Mouse (Mus musculus) heart, adult 2 months (tissue): ENCODE results near the gene Sh3bp1. TPM values are rescaled to one million over a fixed set of nuclear protein-coding genes. Genes with fewer than 3 reads are reported as not detected.

ENCODE experiments used
- DNase-seq, 2 experiments: peaks; one replicate each; pipeline ENCODE4 v3.0.0; 2021
- H3K27ac ChIP-seq: fragments of 200-600 bp; 2 replicates; pipeline ENCODE4 v1.8.1; 2022
- H3K27me3 ChIP-seq: fragments of 200-500 bp; 2 replicates; pipeline ENCODE4 v1.6.1; 2012; ENCODE audit warnings: mild to moderate bottlenecking, low read length, inconsistent platforms, mixed read lengths; ENCODE audit not compliant: control insufficient read depth, insufficient read depth
- H3K36me3 ChIP-seq: fragments of 200-500 bp; 2 replicates; pipeline ENCODE4 v1.6.1; 2012; ENCODE audit warnings: low read length, inconsistent platforms; ENCODE audit not compliant: control insufficient read depth, insufficient read depth
- H3K4me1 ChIP-seq: fragments of 200-500 bp; 2 replicates; pipeline ENCODE4 v1.6.1; 2011; ENCODE audit warnings: low read length; ENCODE audit not compliant: control insufficient read depth, insufficient read depth
- H3K4me3 ChIP-seq: fragments of 200-600 bp; 2 replicates; pipeline ENCODE4 v1.8.1; 2022
- H3K79me2 ChIP-seq: fragments of 200-500 bp; replicated peaks from 2 replicates; pipeline ENCODE4 v1.6.1; 2012; ENCODE audit warnings: mild to moderate bottlenecking, inconsistent platforms, low read length, moderate library complexity, mixed read lengths; ENCODE audit not compliant: control insufficient read depth, insufficient read depth
- H3K9ac ChIP-seq: fragments of 200-500 bp; 2 replicates; pipeline ENCODE4 v1.6.1; 2012; ENCODE audit warnings: low read depth, mild to moderate bottlenecking, control low read depth, inconsistent platforms, low read length, mixed read lengths
- CTCF ChIP-seq: fragments of 200-600 bp; IDR thresholded peaks from 2 replicates; pipeline ENCODE4 v1.8.1; 2022; ENCODE audit warnings: antibody characterized with exemption, mild to moderate bottlenecking, moderate library complexity
- EP300 ChIP-seq: fragments of 200-500 bp; IDR thresholded peaks from 2 replicates; pipeline ENCODE4 v1.6.1; 2011; ENCODE audit warnings: low read depth, low read length, control low read depth; ENCODE audit not compliant: insufficient read depth
- POLR2A ChIP-seq: fragments of 200-500 bp; IDR thresholded peaks from 2 replicates; pipeline ENCODE4 v1.6.1; 2011; ENCODE audit warnings: mild to moderate bottlenecking, low read depth, low read length, control low read depth; ENCODE audit not compliant: insufficient read depth
- WGBS: fragments of 180-500 bp; shearing (Covaris S2); methylation state at CpG from one replicate; pipeline ENCODE4 v1.1.7; 2018; 5-methylcytosine and 5-hydroxymethylcytosine counted together
- intact Hi-C: fragments of 180-260 bp; cut with DNase I; formaldehyde crosslinking; loops from one replicate; pipeline ENCODE4 v1.15.1; 2025
- polyA plus RNA-seq: library from polyadenylated mRNA; depleted of rRNA; stranded (reverse); fragments of >200 nt; gene quantifications from 2 replicates; pipeline ENCODE4 v1.2.3, GENCODE M21; 2012
- total RNA-seq, 2 experiments: library from RNA; stranded (reverse); gene quantifications; 2 replicates each; pipeline ENCODE4 v1.2.3; 2021

Gene Sh3bp1
- total and polyA plus RNA-seq, 3 experiments, result 2.6 to 19.2 (median 3.3) TPM

DNA sequence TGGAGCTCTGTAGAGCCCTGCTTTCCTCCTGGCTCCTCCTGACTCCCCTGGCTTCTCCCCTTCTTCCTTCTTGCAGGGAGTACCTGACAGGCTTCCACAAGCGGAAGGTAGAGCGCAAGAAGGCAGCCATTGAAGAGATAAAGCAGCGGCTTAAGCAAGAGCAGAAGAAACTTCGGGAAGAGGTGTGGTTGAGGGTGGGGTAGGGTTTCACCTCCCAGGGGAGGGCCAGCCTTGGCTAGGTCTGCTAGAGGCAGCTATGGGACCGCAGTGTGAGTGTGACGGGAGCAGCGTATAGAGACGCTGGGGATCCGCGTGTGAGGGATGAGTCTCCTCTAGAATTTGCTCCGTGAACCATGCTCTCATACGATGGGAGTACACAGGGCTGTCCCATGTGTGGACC lies 36.8 kb downstream of the Sh3bp1 start:
- TF ChIP-seq EP300 (no peak), POLR2A (no peak), CTCF (no peak)
- no peak overlapping the region for H3K9ac ChIP-seq
- H3K4me3 ChIP-seq, result no peak overlapping the region
- H3K36me3 ChIP-seq, result no peaks in the 10 kb centered on the region
- H3K79me2 ChIP-seq, result no peaks in the 10 kb centered on the region
- no peaks in the 10 kb centered on the region for H3K27me3 ChIP-seq
- intact Hi-C loops, result no loop called here
- peaks cover 3% of the 10 kb centered on the region for H3K4me1 ChIP-seq
- 89% methylated on average over 12 of the region's 12 CpGs for WGBS
- no peak for DNase-seq
- no peak overlapping the region for H3K27ac ChIP-seq

- H3K27ac ChIP-seq, result no peak overlapping the region
- DNase-seq, result no peak
- no peaks in the 10 kb centered on the region for H3K79me2 ChIP-seq
- intact Hi-C loops, result no loop called here
- no peaks in the 10 kb centered on the region for H3K27me3 ChIP-seq
- peaks cover 3% of the 10 kb centered on the region for H3K4me1 ChIP-seq
- no peaks in the 10 kb centered on the region for H3K36me3 ChIP-seq
- no peak for TF ChIP-seq EP300
- TF ChIP-seq CTCF, result no peak
- no peak for TF ChIP-seq POLR2A
- WGBS, result 89% methylated on average over 10 of the region's 10 CpGs
- H3K9ac ChIP-seq, result no peak overlapping the region
- H3K4me3 ChIP-seq, result no peak overlapping the region
Measured at GRCm38 (mm10) chr15:78937311-78937710, 37.7 kb downstream of the Sh3bp1 start.

DNA sequence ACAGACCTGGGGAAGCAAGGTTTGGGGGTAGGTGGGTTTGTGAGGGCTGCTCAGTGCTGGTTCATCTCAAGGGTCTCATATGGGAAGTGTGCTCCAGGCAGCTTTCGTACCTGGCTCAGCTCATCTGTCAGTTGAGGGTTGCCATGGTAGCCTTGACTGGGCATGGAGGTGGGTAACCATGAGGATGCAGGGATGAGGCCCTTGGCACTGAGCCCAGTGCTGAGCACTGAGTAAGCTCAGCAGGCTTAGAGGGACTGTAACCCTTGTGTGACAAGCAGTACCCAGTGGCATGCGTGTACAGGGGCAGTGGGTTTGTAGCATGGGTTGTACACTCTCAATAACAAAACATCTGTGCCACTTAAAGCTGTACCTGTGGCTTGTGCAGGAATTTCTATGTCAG lies 38.4 kb downstream of the Sh3bp1 start:
- intact Hi-C loops, result no loop called here
- H3K27me3 ChIP-seq, result no peaks in the 10 kb centered on the region
- no peaks in the 10 kb centered on the region for H3K36me3 ChIP-seq
- H3K27ac ChIP-seq, result no peak overlapping the region
- DNase-seq, result no peak
- H3K79me2 ChIP-seq, result no peaks in the 10 kb centered on the region
- H3K4me1 ChIP-seq, result peaks cover 3% of the 10 kb centered on the region
- 91% methylated on average over 2 of the region's 2 CpGs for WGBS
- TF ChIP-seq POLR2A (no peak), EP300 (no peak), CTCF (no peak)
- no peak overlapping the region for H3K9ac ChIP-seq
- no peak overlapping the region for H3K4me3 ChIP-seq

DNA sequence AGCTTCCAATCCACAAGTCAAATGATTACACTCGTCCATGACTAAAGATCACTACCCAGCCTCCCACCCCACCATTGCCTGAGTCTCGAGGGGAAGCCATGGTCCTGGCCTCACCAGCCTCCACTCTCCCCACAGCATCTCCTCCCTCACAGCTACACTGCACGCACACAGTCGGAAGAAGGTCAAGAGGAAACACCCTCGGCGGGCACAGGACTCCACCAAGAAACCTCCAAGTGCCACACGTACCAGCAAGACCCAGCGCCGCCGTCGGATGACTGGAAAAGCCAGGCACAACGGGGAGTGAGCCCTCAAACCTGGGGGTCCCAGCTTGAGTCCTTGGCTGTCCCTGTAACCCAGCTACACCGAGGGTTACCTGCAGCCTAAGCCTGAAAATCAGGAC lies 40.8 kb downstream of the Sh3bp1 start:
- Histone ChIP-seq H3K36me3 (no peaks in the 10 kb centered on the region), H3K9ac (no peak overlapping the region), H3K4me3 (no peak overlapping the region), H3K27ac (no peak overlapping the region), H3K4me1 (peaks cover 2% of the 10 kb centered on the region; the same call in 1 of the 2 replicates), H3K79me2 (no peaks in the 10 kb centered on the region), H3K27me3 (no peaks in the 10 kb centered on the region)
- DNase-seq, result no peak
- TF ChIP-seq EP300 (no peak), CTCF (no peak), POLR2A (no peak)
- 88% methylated on average over 13 of the region's 13 CpGs for whole genome bisulfite sequencing
- intact Hi-C loops, result no loop called here

- Histone ChIP-seq H3K27ac (no peak overlapping the region; the same call in 1 of the 2 replicates), H3K36me3 (no peaks in the 10 kb centered on the region), H3K9ac (peak overlapping the region; percentile 47), H3K79me2 (no peaks in the 10 kb centered on the region), H3K27me3 (no peaks in the 10 kb centered on the region), H3K4me1 (no peaks in the 10 kb centered on the region), H3K4me3 (peak overlapping the region; percentile 36)
- intact Hi-C loops, result loop anchor here (1.0 kb wide), 1 partner anchor 27 kb away; no protein-coding TSS in a partner anchor
- 0 out of 2 replicates have a peak, but pooled peaks have one; percentile 38 for TF ChIP-seq EP300
- peak; percentile 96 for TF ChIP-seq CTCF
- no peak for TF ChIP-seq POLR2A
- DNase-seq, result peak; percentile 84 to 86
- WGBS, result 1% methylated on average over 9 of the region's 9 CpGs
Measured at GRCm38 (mm10) chr15:78942663-78943062, 43.1 kb downstream of the Sh3bp1 start.

DNA sequence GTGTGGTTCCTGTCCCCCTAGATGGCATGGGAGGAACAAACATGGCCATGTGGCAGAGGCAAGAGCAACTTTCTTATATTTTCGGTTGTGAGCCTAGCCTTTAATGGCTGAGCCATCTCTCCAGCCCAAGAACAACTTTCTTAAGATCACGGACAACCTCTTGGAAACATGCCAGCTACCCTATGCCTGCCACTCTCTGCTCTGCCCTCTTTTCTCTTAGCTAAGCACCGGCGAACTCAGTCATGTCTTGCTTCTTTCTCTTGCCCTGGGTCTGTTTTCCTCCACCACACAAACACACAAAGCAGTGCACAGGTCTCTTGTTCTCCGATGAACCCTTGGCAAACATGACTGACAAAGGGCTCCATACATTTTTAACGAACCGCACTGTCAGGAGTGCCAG lies 46.7 kb downstream of the Sh3bp1 start:
- intact Hi-C loops, result no loop called here
- Histone ChIP-seq H3K27ac (no peak overlapping the region), H3K4me1 (no peaks in the 10 kb centered on the region; the same call in 1 of the 2 replicates), H3K27me3 (no peaks in the 10 kb centered on the region), H3K79me2 (no peaks in the 10 kb centered on the region), H3K36me3 (no peaks in the 10 kb centered on the region), H3K9ac (no peak overlapping the region), H3K4me3 (no peak overlapping the region)
- no peak for DNase-seq
- no peak for TF ChIP-seq CTCF
- TF ChIP-seq EP300, result no peak
- no peak for TF ChIP-seq POLR2A
- WGBS, result 78% methylated on average over 7 of the region's 7 CpGs
